Mouse (Mus musculus) brain, adult 10 weeks (tissue): ENCODE results near the gene Susd5. TPM values are rescaled to one million over a fixed set of nuclear protein-coding genes. Genes with fewer than 3 reads are reported as not detected.

ENCODE experiments used
- polyA plus RNA-seq: library from polyadenylated mRNA; stranded (reverse); fragments of 350-450 nt; fragmentation: Illumina TruSeq; extraction: RNeasy Lipid Tissue Mini Kit (QIAGEN cat#74804); gene quantifications from one replicate; pipeline ENCODE4 v1.2.3, GENCODE M21; 2015; ENCODE audit warnings: low read depth, low replicate concordance

The Susd5 gene
- polyA plus RNA-seq = 5.8 TPM

DNA sequence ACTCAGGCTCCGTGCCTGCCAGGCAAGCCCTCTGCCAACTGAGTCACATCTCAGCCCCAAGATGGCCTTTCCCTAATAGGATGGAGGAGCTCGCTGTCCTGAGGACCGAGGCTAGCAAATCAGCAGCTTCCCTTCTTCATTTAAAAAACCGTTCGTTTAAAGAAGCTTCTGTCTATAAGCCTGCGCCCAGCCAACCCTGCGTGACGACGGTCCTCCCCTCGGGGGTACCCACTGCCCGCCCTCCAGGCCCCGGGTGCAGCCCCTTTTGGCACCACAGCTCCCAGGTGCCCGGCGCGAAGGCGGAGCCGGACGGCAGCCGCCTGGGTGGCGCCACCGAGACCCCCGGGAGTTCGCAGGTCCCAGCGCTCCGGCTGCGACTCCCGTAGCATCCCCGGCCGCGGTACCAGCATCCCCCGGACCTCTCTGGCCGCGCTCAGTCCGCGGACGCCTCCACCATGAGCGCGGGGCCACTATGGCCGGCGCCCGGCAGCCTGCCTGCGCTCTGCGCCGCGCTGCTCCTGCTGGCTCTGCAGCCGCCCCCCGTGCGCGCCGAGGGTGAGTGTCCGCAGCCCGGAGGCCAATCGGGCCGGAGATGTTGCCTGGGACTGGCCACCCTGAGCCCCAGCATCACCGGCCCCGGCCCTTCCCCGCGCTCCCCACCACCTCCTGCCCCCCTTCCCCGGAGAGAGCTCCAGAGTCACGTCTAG is at the start of gene Susd5:
Gene Susd5 (plus strand): TSS at position 51 of the 707 bp plus-strand sequence.

GRCm38 (mm10) chr9:114046028-114046427 is 10.9 kb upstream of the Susd5 start, which contains the start of gene Fbxl2:
TSS of gene Fbxl2 (minus strand) at chr9:114046191.

Other genes starting within 250 kb of the Susd5 start
- 75.5 TPM for gene Ubp1, start 126.2 kb upstream of the Susd5 start, polyA plus RNA-seq
- gene Fbxl2, start 10.9 kb upstream of the Susd5 start, polyA plus RNA-seq = 62.3 TPM